Mouse (Mus musculus) v-Abl transformed pro-B cells (cell line): ENCODE data around the gene Kif12.

Source experiments
- in situ Hi-C, 2 experiments: fragments of 400-800 bp; cut with MboI; formaldehyde crosslinking; loops; one replicate each; pipeline ENCODE4 v1.15.1; 2025; ENCODE audit not compliant: unreplicated experiment in 2 of 2

Kif12 gene

GRCm38 (mm10) chr4:63166323-63166722 is 5.6 kb downstream of the Kif12 start:
- in situ Hi-C loops = loop anchor here (10.0 to 25.0 kb wide), 2 partner anchors 778 to 796 kb away; no protein-coding TSS in a partner anchor

GRCm38 (mm10) chr4:63165636-63166035 is 6.3 kb downstream of the Kif12 start:
- in situ Hi-C loops = loop anchor here (10.0 to 25.0 kb wide), 2 partner anchors 779 to 797 kb away; no protein-coding TSS in a partner anchor

GRCm38 (mm10) chr4:63158961-63159592 is 12.9 kb downstream of the Kif12 start:
- in situ Hi-C loops = loop anchor here in 1 of 2 experiments (25.0 kb wide), 1 partner anchor 803 kb away; no protein-coding TSS in a partner anchor

GRCm38 (mm10) chr4:63158192-63158591 is 13.7 kb downstream of the Kif12 start:
- in situ Hi-C loops = loop anchor here in 1 of 2 experiments (25.0 kb wide), 1 partner anchor 804 kb away; no protein-coding TSS in a partner anchor

- in situ Hi-C loops = loop anchor here in 1 of 2 experiments (25.0 kb wide), 1 partner anchor 805 kb away; no protein-coding TSS in a partner anchor
Observed at GRCm38 (mm10) chr4:63156726-63157634, 15.0 kb downstream of the Kif12 start.

- in situ Hi-C loops = loop anchor here in 1 of 2 experiments (25.0 kb wide), 1 partner anchor 807 kb away; no protein-coding TSS in a partner anchor
Observed at GRCm38 (mm10) chr4:63155596-63155995, 16.3 kb downstream of the Kif12 start.

- in situ Hi-C loops = loop anchor here in 1 of 2 experiments (25.0 kb wide), 1 partner anchor 808 kb away; no protein-coding TSS in a partner anchor
Observed at GRCm38 (mm10) chr4:63154699-63155098, 17.2 kb downstream of the Kif12 start, which contains the start of gene Ambp. Gene Ambp (minus strand): TSS chr4:63154799.

- in situ Hi-C loops = loop anchor here in 1 of 2 experiments (25.0 kb wide), 1 partner anchor 808 kb away; no protein-coding TSS in a partner anchor
Observed at GRCm38 (mm10) chr4:63154028-63154427, 17.9 kb downstream of the Kif12 start.

GRCm38 (mm10) chr4:63151127-63151526 is 20.8 kb downstream of the Kif12 start:
- in situ Hi-C loops = loop anchor here in 1 of 2 experiments (25.0 kb wide), 1 partner anchor 811 kb away; no protein-coding TSS in a partner anchor

GRCm38 (mm10) chr4:63147268-63147667 is 24.7 kb downstream of the Kif12 start:
- in situ Hi-C loops = no loop called here

- in situ Hi-C loops = loop anchor here in 1 of 2 experiments (10.0 kb wide), 1 partner anchor 575 kb away; the partner anchor contains the start of gene Rgs3
Observed at GRCm38 (mm10) chr4:63129891-63130624, 41.9 kb downstream of the Kif12 start.

- in situ Hi-C loops = loop anchor here (10.0 to 25.0 kb wide), 3 partner anchors 338 to 570 kb away; partner anchors contain the start of gene Rgs3 (in 2 of the 2)
Observed at GRCm38 (mm10) chr4:63124861-63125466, 47.0 kb downstream of the Kif12 start.

GRCm38 (mm10) chr4:63118639-63119437 is 53.1 kb downstream of the Kif12 start:
- in situ Hi-C loops = loop anchor here in 1 of 2 experiments (25.0 kb wide), 2 partner anchors 332 to 557 kb away; partner anchors contain the start of gene Rgs3
